Mouse (Mus musculus) MEL (cell line): ENCODE measurements at regions not wholly inside any gene's neighbourhood (a gene's known extent, or its start where the extent isn't known, plus 50 kb on each side); places are given as distances from the start of the nearest gene placed in this dataset.

ENCODE experiments used
- DNase-seq: peaks from one replicate; pipeline ENCODE4 v3.0.0; 2011; ENCODE audit warnings: low read depth, low spot score
- H3K27ac ChIP-seq: 2 replicates; pipeline ENCODE4 v1.5.1; 2012; ENCODE audit warnings: low read depth, mild to moderate bottlenecking, control low read depth, low read length, moderate library complexity; ENCODE audit not compliant: control insufficient read depth
- H3K27me3 ChIP-seq, 2 experiments: fragments of 150-350 bp in 1 of 2; sonication (generic) in 1 of 2; 2 replicates each; pipeline ENCODE4 v1.6.1; 2012; ENCODE audit warnings: low read length in 2 of 2, mild to moderate bottlenecking in 2 of 2, improper control_type of control experiment in 1 of 2, moderate library complexity in 1 of 2; ENCODE audit not compliant: insufficient read depth in 2 of 2, control insufficient read depth in 1 of 2
- H3K36me3 ChIP-seq, 2 experiments: 2 replicates each; pipeline ENCODE4 v1.6.1; 2012 to 2014; ENCODE audit warnings: low read length in 2 of 2, improper control_type of control experiment in 1 of 2, inconsistent platforms in 1 of 2, mild to moderate bottlenecking in 1 of 2; ENCODE audit not compliant: insufficient read depth in 2 of 2, control insufficient read depth in 1 of 2
- H3K4me1 ChIP-seq, 2 experiments: fragments of 150-350 bp in 1 of 2; sonication (generic) in 1 of 2; 2 replicates each; pipeline ENCODE4 v1.6.1; 2012; ENCODE audit warnings: low read length in 2 of 2, improper control_type of control experiment in 1 of 2, mild to moderate bottlenecking in 1 of 2; ENCODE audit not compliant: insufficient read depth in 2 of 2, control insufficient read depth in 1 of 2
- H3K4me3 ChIP-seq, 2 experiments: fragments of 150-350 bp in 1 of 2; sonication (generic) in 1 of 2; 2 replicates each; pipeline ENCODE4 v1.5.1; 2012; ENCODE audit warnings: low read depth in 2 of 2, low read length in 2 of 2, mild to moderate bottlenecking in 2 of 2, moderate library complexity in 2 of 2, control low read depth in 1 of 2, improper control_type of control experiment in 1 of 2; ENCODE audit not compliant: control insufficient read depth in 1 of 2, insufficient read depth in 1 of 2
- H3K79me2 ChIP-seq: 2 replicates; pipeline ENCODE4 v1.6.1; 2012; ENCODE audit warnings: mild to moderate bottlenecking, low read length, moderate library complexity; ENCODE audit not compliant: control insufficient read depth, poor library complexity, insufficient read depth
- H3K9ac ChIP-seq: 2 replicates; pipeline ENCODE4 v1.6.1; 2012; ENCODE audit warnings: low read depth, mild to moderate bottlenecking, control low read depth, low read length, moderate library complexity; ENCODE audit not compliant: control insufficient read depth, poor library complexity, severe bottlenecking
- H3K9me3 ChIP-seq: fragments of 150-350 bp; sonication (generic); replicated peaks from 2 replicates; pipeline ENCODE4 v1.6.1; 2012; ENCODE audit warnings: mild to moderate bottlenecking, low read length, improper control_type of control experiment, moderate library complexity; ENCODE audit not compliant: insufficient read depth
- BHLHE40 ChIP-seq: IDR thresholded peaks from 2 replicates; pipeline ENCODE4 v1.6.1; 2012; ENCODE audit warnings: low read depth, mild to moderate bottlenecking, inconsistent platforms, low read length, improper control_type of control experiment, borderline replicate concordance
- CTCF ChIP-seq, 3 experiments: IDR thresholded peaks in 2 of 3; conservative IDR thresholded peaks in 1 of 3; 2 replicates each; pipeline ENCODE4 v1.5.1; 2011 to 2012; ENCODE audit warnings: low read length in 3 of 3, low read depth in 2 of 3, mild to moderate bottlenecking in 2 of 3, improper control_type of control experiment in 1 of 3, inconsistent platforms in 1 of 3, mixed read lengths in 1 of 3, moderate library complexity in 1 of 3; ENCODE audit not compliant: control insufficient read depth in 1 of 3, insufficient read depth in 1 of 3, poor library complexity in 1 of 3, severe bottlenecking in 1 of 3
- E2F4 ChIP-seq: IDR thresholded peaks from 2 replicates; pipeline ENCODE4 v1.6.1; 2011; ENCODE audit warnings: low read depth, low read length, improper control_type of control experiment, borderline replicate concordance
- EP300 ChIP-seq, 2 experiments: IDR thresholded peaks; 2 replicates each; pipeline ENCODE4 v1.6.1; 2011; ENCODE audit warnings: improper control_type of control experiment in 2 of 2, low read length in 2 of 2, low read depth in 1 of 2, mild to moderate bottlenecking in 1 of 2
- GABPA ChIP-seq: IDR thresholded peaks from 2 replicates; pipeline ENCODE4 v1.6.1; 2012; ENCODE audit warnings: low read depth, mild to moderate bottlenecking, inconsistent platforms, low read length, improper control_type of control experiment, moderate library complexity
- HCFC1 ChIP-seq: IDR thresholded peaks from 2 replicates; pipeline ENCODE4 v1.6.1; 2012; ENCODE audit warnings: low read depth, mild to moderate bottlenecking, inconsistent platforms, low read length, improper control_type of control experiment, moderate library complexity
- JUND ChIP-seq: IDR thresholded peaks from 2 replicates; pipeline ENCODE4 v1.6.1; 2011; ENCODE audit warnings: low read depth, mild to moderate bottlenecking, improper control_type of control experiment, low read length
- KAT2A ChIP-seq: conservative IDR thresholded peaks from 2 replicates; pipeline ENCODE4 v1.6.1; 2012; ENCODE audit warnings: low read depth, low read length, improper control_type of control experiment, inconsistent platforms
- MAFK ChIP-seq: IDR thresholded peaks from 2 replicates; pipeline ENCODE4 v1.6.1; 2011; ENCODE audit warnings: low read depth, mild to moderate bottlenecking, low read length, improper control_type of control experiment, borderline replicate concordance
- MAX ChIP-seq: IDR thresholded peaks from 2 replicates; pipeline ENCODE4 v1.6.1; 2011; ENCODE audit warnings: low read length, improper control_type of control experiment
- MAZ ChIP-seq: IDR thresholded peaks from 2 replicates; pipeline ENCODE4 v1.6.1; 2012; ENCODE audit warnings: low read depth, mild to moderate bottlenecking, inconsistent platforms, low read length, improper control_type of control experiment
- MXI1 ChIP-seq: IDR thresholded peaks from 2 replicates; pipeline ENCODE4 v1.6.1; 2011; ENCODE audit warnings: mild to moderate bottlenecking, low read depth, low read length, improper control_type of control experiment
- MYC ChIP-seq: IDR thresholded peaks from 2 replicates; pipeline ENCODE4 v1.6.1; 2011; ENCODE audit warnings: low read depth, mild to moderate bottlenecking, low read length, improper control_type of control experiment, moderate library complexity
- NELFE ChIP-seq: IDR thresholded peaks from 2 replicates; pipeline ENCODE4 v1.6.1; 2011; ENCODE audit warnings: low read depth, low read length, improper control_type of control experiment
- POLR2AphosphoS2 ChIP-seq: IDR thresholded peaks from 2 replicates; pipeline ENCODE4 v1.6.1; 2011; ENCODE audit warnings: low read length, improper control_type of control experiment
- POLR2AphosphoS5 ChIP-seq: IDR thresholded peaks from 2 replicates; pipeline ENCODE4 v1.6.1; 2012; ENCODE audit warnings: low read depth, borderline replicate concordance, mild to moderate bottlenecking, inconsistent platforms, low read length, moderate library complexity, mixed read lengths
- RCOR1 ChIP-seq: IDR thresholded peaks from 2 replicates; pipeline ENCODE4 v1.6.1; 2012; ENCODE audit warnings: low read depth, mild to moderate bottlenecking, inconsistent platforms, low read length, improper control_type of control experiment
- SIN3A ChIP-seq: IDR thresholded peaks from 2 replicates; pipeline ENCODE4 v1.6.1; 2012; ENCODE audit warnings: low read length, improper control_type of control experiment, inconsistent platforms
- SMC3 ChIP-seq: IDR thresholded peaks from 2 replicates; pipeline ENCODE4 v1.6.1; 2011; ENCODE audit warnings: low read depth, low read length, improper control_type of control experiment
- TBP ChIP-seq: IDR thresholded peaks from 2 replicates; pipeline ENCODE4 v1.8.0; 2011; ENCODE audit warnings: low read depth, low read length, improper control_type of control experiment
- TCF12 ChIP-seq: IDR thresholded peaks from 2 replicates; pipeline ENCODE4 v1.6.1; 2014; ENCODE audit warnings: low read depth, mild to moderate bottlenecking, inconsistent platforms, low read length, improper control_type of control experiment, moderate library complexity
- UBTF ChIP-seq: IDR thresholded peaks from 2 replicates; pipeline ENCODE4 v1.6.1; 2012; ENCODE audit warnings: low read depth, mild to moderate bottlenecking, inconsistent platforms, low read length, improper control_type of control experiment, moderate library complexity, borderline replicate concordance; ENCODE audit not compliant: insufficient read depth
- USF1 ChIP-seq: IDR thresholded peaks from 2 replicates; pipeline ENCODE4 v1.6.1; 2014; ENCODE audit warnings: low read depth, mild to moderate bottlenecking, inconsistent platforms, low read length, improper control_type of control experiment, moderate library complexity
- USF2 ChIP-seq, 2 experiments: IDR thresholded peaks; 2 replicates each; pipeline ENCODE4 v1.6.1; 2011 to 2012; ENCODE audit warnings: improper control_type of control experiment in 2 of 2, low read length in 2 of 2, borderline replicate concordance in 1 of 2, inconsistent platforms in 1 of 2, low read depth in 1 of 2, mild to moderate bottlenecking in 1 of 2; ENCODE audit not compliant: insufficient read depth in 1 of 2
- ZC3H11A ChIP-seq: IDR thresholded peaks from 2 replicates; pipeline ENCODE4 v1.6.1; 2012; ENCODE audit warnings: low read depth, mild to moderate bottlenecking, inconsistent platforms, low read length, improper control_type of control experiment
- ZKSCAN1 ChIP-seq: IDR thresholded peaks from 2 replicates; pipeline ENCODE4 v1.6.1; 2012; ENCODE audit warnings: low read depth, mild to moderate bottlenecking, inconsistent platforms, low read length, improper control_type of control experiment, moderate library complexity
- ZMIZ1 ChIP-seq: IDR thresholded peaks from 2 replicates; pipeline ENCODE4 v1.6.1; 2012; ENCODE audit warnings: low read depth, mild to moderate bottlenecking, inconsistent platforms, low read length, improper control_type of control experiment, moderate library complexity
- ZNF384 ChIP-seq: IDR thresholded peaks from 2 replicates; pipeline ENCODE4 v1.6.1; 2012; ENCODE audit warnings: low read depth, mild to moderate bottlenecking, inconsistent platforms, low read length, improper control_type of control experiment

GRCm38 (mm10) chr15:11517892-11518291 lies 118.4 kb upstream of the Tars start:
- no peak overlapping the region for H3K27ac ChIP-seq
- H3K4me1 ChIP-seq, result no peaks in the 10 kb centered on the region
- TF ChIP-seq E2F4 (no peak), SMC3 (no peak), NELFE (no peak), POLR2AphosphoS2 (no peak), MYC (no peak), USF1 (no peak), ZC3H11A (no peak), ZKSCAN1 (no peak), MXI1 (no peak), TCF12 (no peak), MAZ (no peak), SIN3A (no peak), CTCF (IDR thresholded peaks at IDR 0.05 in 2 of 3, conservative IDR thresholded peaks at IDR 0.05 in 1 of 3; ENCODE audit: control insufficient read depth in 1 of 3, insufficient read depth in 1 of 3, low read depth in 2 of 3, low read length in 3 of 3, poor library complexity in 1 of 3, severe bottlenecking in 1 of 3) (no peak), BHLHE40 (no peak), ZMIZ1 (no peak), EP300 (IDR thresholded peaks at IDR 0.05; ENCODE audit: low read depth in 1 of 2, low read length in 2 of 2) (no peak), TBP (no peak), MAFK (no peak), ZNF384 (no peak), UBTF (no peak)
- TF ChIP-seq, all 39 proteins: peak for 0
- no peaks in the 10 kb centered on the region for H3K27me3 ChIP-seq
- no peak for DNase-seq
- no peaks in the 10 kb centered on the region for H3K79me2 ChIP-seq
- no peaks in the 10 kb centered on the region for H3K9me3 ChIP-seq
- H3K4me3 ChIP-seq, result no peak overlapping the region
- no peak overlapping the region for H3K9ac ChIP-seq
- H3K36me3 ChIP-seq, result no peaks in the 10 kb centered on the region

GRCm38 (mm10) chr15:11505076-11505639 lies 105.7 kb upstream of the Tars start:
- no peak for TF ChIP-seq GABPA
- no peak for TF ChIP-seq RCOR1
- TF ChIP-seq POLR2AphosphoS5, result no peak
- no peak for TF ChIP-seq JUND
- no peak for TF ChIP-seq USF2 (IDR thresholded peaks at IDR 0.05; ENCODE audit: borderline replicate concordance in 1 of 2, insufficient read depth in 1 of 2, low read depth in 1 of 2, low read length in 2 of 2)
- TF ChIP-seq MAX, result no peak
- no peak for TF ChIP-seq POLR2AphosphoS2
- no peak for TF ChIP-seq HCFC1
- no peak for TF ChIP-seq KAT2A
- no peak for TF ChIP-seq SMC3
- no peak for TF ChIP-seq ZC3H11A
- TF ChIP-seq ZKSCAN1, result no peak
- TF ChIP-seq, all 39 proteins: peak for 0

More at GRCm38 (mm10) chr15:11505076-11505639, 105.7 kb upstream of the Tars start:
- no peaks in the 10 kb centered on the region for H3K79me2 ChIP-seq
- H3K27me3 ChIP-seq, result no peaks in the 10 kb centered on the region
- no peak overlapping the region for H3K4me3 ChIP-seq
- H3K9me3 ChIP-seq, result no peaks in the 10 kb centered on the region
- H3K4me1 ChIP-seq, result no peaks in the 10 kb centered on the region
- no peak overlapping the region for H3K9ac ChIP-seq
- H3K36me3 ChIP-seq, result no peaks in the 10 kb centered on the region
- H3K27ac ChIP-seq, result no peak overlapping the region
- DNase-seq, result no peak
